Mouse (Mus musculus): ENCODE results near the gene Ly6g5c.

- TF ChIP-seq TCF12 (IDR thresholded peaks at IDR 0.05; ENCODE audit: insufficient read depth, poor library complexity, severe bottlenecking) (no peak), POLR2A (IDR thresholded peaks at IDR 0.05; ENCODE audit: insufficient read length, low read depth) (no peak), E2F4 (IDR thresholded peaks at IDR 0.05; ENCODE audit: insufficient read depth) (no peak)
Observed at GRCm38 (mm10) chr17:35120745-35121142, 12.7 kb downstream of the Ly6g5c start.

Data from myocyte (in vitro differentiated cells).